Mouse (Mus musculus): ENCODE measurements around the gene Pif1.

Pif1 gene

GRCm38 (mm10) chr9:65586406-65587269 lies at the start of gene Pif1:
TSS of gene Pif1 (plus strand) at chr9:65587160.
- DNase-seq (ENCODE audit: low read depth, low spot score), result peak; percentile 97

GRCm38 (mm10) chr9:65537901-65538630 lies 48.9 kb upstream of the Pif1 start:
- DNase-seq (ENCODE audit: low read depth, low spot score), result no peak

- DNase-seq (ENCODE audit: low read depth, low spot score), result no peak
Measured at GRCm38 (mm10) chr9:65539697-65540096, 47.3 kb upstream of the Pif1 start.

- DNase-seq (ENCODE audit: low read depth, low spot score), result no peak
Measured at GRCm38 (mm10) chr9:65541126-65542068, 45.6 kb upstream of the Pif1 start.

- DNase-seq (ENCODE audit: low read depth, low spot score), result no peak
Measured at GRCm38 (mm10) chr9:65542111-65542524, 44.8 kb upstream of the Pif1 start.

- DNase-seq (ENCODE audit: low read depth, low spot score), result no peak
Measured at GRCm38 (mm10) chr9:65545635-65546412, 41.1 kb upstream of the Pif1 start.

GRCm38 (mm10) chr9:65546413-65546695 lies 40.6 kb upstream of the Pif1 start:
- no peak for DNase-seq (ENCODE audit: low read depth, low spot score)

GRCm38 (mm10) chr9:65547111-65547510 lies 39.8 kb upstream of the Pif1 start:
- DNase-seq (ENCODE audit: low read depth, low spot score), result no peak

GRCm38 (mm10) chr9:65547844-65548243 lies 39.1 kb upstream of the Pif1 start:
- no peak for DNase-seq (ENCODE audit: low read depth, low spot score)

- DNase-seq (ENCODE audit: low read depth, low spot score), result no peak
Measured at GRCm38 (mm10) chr9:65548311-65548710, 38.6 kb upstream of the Pif1 start.

GRCm38 (mm10) chr9:65549139-65549538 lies 37.8 kb upstream of the Pif1 start:
- no peak for DNase-seq (ENCODE audit: low read depth, low spot score)

- no peak for DNase-seq (ENCODE audit: low read depth, low spot score)
Measured at GRCm38 (mm10) chr9:65549643-65550042, 37.3 kb upstream of the Pif1 start.

- DNase-seq (ENCODE audit: low read depth, low spot score), result peak; percentile 18
Measured at GRCm38 (mm10) chr9:65550079-65550831, 36.7 kb upstream of the Pif1 start.

- DNase-seq (ENCODE audit: low read depth, low spot score), result peak; percentile 39
Measured at GRCm38 (mm10) chr9:65551035-65551434, 35.9 kb upstream of the Pif1 start.

GRCm38 (mm10) chr9:65552141-65552540 lies 34.8 kb upstream of the Pif1 start:
- no peak for DNase-seq (ENCODE audit: low read depth, low spot score)

GRCm38 (mm10) chr9:65552711-65553110 lies 34.2 kb upstream of the Pif1 start:
- DNase-seq (ENCODE audit: low read depth, low spot score), result no peak

GRCm38 (mm10) chr9:65555001-65555405 lies 32.0 kb upstream of the Pif1 start:
- peak; percentile 21 for DNase-seq (ENCODE audit: low read depth, low spot score)

GRCm38 (mm10) chr9:65555621-65556020 lies 31.3 kb upstream of the Pif1 start:
- no peak for DNase-seq (ENCODE audit: low read depth, low spot score)

GRCm38 (mm10) chr9:65556349-65556748 lies 30.6 kb upstream of the Pif1 start:
- no peak for DNase-seq (ENCODE audit: low read depth, low spot score)

- no peak for DNase-seq (ENCODE audit: low read depth, low spot score)
Measured at GRCm38 (mm10) chr9:65556979-65557378, 30.0 kb upstream of the Pif1 start.

All from R1 (cell line).